Mouse (Mus musculus) gastrocnemius, adult 18-20 months (tissue): Measurements from ENCODE around the gene Rassf5. TPM values are rescaled to one million over a fixed set of nuclear protein-coding genes. Genes with fewer than 3 reads are reported as not detected.
A peak's percentile ranks its signal among the peaks of the same experiment; 100 is the strongest.

Experiments
- DNase-seq: peaks from one replicate; pipeline ENCODE4 v3.0.0; 2021; ENCODE audit warnings: low spot score
- long read RNA-seq, 2 experiments: library from polyadenylated mRNA; stranded (forward); transcript quantifications; one replicate each; pipeline ENCODE4 v2.0.0; 2021
- total RNA-seq, 2 experiments: library from RNA; stranded (reverse); gene quantifications; 2 replicates each; pipeline ENCODE4 v1.2.3; 2021

The Rassf5 gene
- total RNA-seq = 1 to 10 TPM in 1 of 2 experiments, under 1 TPM in 1; 0.39 to 1.1 TPM
- long read RNA-seq, experiment 1, partial matches to known transcripts = 0 of 2 reads
- long read RNA-seq, experiment 1, other reads (novel, unspliced or antisense) = 1 of 2 reads
- long read RNA-seq, experiment 2 = 0 reads

DNA sequence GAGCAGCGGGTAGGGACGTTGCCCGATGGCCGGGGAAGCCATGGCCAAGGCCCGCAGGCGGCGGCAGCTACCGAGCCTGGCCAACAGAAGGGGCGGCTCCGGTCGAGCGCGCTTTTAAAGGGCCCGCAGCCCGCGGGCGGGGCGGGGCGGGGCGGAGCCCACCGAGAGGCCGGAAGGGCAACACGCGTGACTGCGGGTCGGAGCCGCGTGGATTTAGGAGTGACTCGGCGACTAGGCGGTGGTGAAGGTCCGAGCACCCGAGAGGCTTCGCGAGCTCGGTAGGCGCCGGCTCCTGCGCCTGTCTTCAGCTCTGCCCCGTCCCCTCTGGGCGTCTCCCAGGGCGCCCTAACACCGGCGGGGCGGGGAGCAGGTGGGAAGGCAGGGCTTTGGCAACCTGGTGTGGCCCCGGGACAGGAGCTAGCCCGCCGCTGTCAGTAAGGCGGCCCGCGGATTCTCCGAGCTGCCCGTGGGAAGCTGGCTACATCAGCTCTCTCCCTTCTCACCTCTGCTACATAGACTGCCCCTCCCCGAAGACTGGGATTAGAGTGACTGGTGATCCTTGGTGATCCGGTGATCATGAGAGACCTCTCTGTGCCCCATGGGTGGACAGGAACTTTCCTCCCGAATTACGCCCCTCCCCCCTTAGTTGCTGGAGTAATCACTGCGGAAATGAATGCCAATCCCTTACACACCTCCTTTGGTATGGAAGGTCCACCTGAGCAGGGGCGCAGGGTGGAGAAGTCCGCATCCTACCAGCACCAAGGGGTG lies at the start of gene Rassf5:
Gene Rassf5 (minus strand): TSS at position 170 of the 768 bp plus-strand sequence.
- DNase-seq = peak; percentile 68

DNA sequence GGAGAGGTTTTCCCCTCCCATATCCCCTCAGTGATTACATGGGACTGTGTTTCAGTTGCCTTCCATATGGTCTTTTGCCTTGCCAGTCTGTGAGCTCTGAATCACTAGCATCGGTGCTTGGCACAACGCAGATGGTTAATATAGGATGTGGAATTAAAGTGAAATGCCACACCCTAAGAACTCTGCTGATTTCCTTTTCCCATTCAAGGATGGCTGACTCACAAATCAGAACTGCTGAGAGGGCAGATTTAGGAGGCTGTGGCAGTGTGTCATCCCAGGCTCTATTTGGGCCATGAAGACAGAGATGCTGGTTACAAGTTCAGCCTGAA lies 48.8 kb upstream of the Rassf5 start:
- no peak for DNase-seq

DNA sequence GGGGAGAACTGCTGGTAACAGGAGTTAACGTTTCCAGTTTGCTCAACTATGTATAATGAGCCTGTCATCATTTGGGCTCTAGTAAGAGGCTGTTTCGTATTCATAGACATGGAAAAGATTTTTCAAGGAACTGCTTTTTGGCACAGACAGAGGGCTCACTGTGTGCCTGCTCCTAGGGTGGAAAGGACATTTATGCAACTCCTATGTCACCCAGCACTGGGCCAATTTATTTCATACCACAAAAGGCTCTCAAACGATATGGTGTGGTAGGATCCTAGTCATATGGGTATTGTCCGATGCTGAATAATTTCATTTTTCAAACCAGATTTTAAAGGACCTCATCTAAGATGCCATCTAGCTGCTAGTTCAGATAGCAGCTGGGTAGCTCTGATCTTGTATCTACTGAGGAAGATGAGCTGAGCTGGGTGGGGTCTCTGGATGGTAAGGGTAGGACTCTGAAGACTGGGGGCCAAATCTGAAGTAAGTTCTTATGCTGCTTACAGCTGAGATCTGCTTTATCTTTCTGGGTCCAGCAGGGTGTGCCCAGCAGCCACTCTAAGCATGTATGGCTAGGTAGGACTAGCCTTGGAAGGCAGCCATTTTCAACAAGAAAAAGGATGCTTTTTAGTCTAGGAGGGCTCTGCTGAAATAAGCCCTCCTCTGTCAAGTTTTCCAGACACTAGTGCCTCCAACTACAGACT lies 48.3 kb upstream of the Rassf5 start:
- no peak for DNase-seq

DNA sequence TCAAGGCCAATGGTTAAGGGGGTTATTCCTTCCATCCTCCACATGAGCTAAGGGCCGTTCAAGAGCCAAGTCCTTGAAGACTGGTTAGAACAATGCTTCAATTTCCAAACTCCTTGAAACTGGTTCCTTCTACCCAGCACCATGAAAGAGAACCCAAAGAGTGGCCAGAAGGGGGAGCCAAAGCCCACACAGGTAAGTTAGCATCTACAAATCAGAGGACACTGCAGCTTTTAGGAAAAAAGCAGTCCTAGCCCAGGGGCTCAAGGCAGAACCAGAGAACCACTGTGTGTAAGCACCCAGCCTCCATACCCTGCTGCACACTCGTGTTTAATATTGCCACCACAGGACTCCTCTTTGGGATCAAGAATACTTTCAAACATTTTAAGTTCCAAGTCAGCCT lies 45.6 kb upstream of the Rassf5 start:
- peak; percentile 54 for DNase-seq

DNA sequence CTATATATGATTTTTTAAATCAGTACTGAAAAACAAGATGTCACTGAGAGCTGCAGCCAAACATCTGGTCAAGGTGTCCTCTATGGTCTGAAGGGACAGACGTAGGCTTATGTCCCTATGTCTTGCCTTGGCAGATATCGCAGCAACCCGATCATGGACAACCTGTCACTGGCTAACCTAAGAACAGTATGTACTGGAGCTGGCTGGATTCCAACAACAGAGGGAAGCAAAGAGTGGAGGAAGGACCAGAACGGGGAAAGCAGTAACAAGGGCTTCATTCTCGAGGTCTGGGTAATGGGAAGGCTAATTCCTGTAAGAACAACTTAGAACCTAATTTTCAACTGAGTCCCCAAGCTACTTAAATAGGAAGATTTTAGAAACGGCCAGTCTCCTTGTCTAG lies 43.9 kb upstream of the Rassf5 start:
- DNase-seq = no peak

DNA sequence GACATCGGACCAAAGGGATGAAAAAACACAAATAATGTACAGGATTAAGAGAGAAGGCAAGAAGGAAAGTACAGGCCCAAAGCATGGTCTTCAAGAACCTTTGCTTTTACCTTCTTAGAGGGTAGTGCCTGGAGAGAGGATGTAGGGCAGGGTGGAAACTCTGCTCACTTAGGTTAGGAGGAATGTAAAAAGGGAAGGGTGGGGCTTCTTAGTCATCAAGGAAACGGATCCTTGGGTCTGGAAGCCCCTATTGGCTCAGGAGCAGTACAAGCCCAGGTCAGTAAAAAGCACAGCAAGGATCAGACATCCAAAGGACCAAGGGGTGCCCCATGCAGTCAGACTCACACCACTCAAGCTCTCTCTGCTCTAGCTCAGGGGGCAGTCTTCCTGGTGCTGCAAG lies 42.2 kb upstream of the Rassf5 start:
- no peak for DNase-seq

DNA sequence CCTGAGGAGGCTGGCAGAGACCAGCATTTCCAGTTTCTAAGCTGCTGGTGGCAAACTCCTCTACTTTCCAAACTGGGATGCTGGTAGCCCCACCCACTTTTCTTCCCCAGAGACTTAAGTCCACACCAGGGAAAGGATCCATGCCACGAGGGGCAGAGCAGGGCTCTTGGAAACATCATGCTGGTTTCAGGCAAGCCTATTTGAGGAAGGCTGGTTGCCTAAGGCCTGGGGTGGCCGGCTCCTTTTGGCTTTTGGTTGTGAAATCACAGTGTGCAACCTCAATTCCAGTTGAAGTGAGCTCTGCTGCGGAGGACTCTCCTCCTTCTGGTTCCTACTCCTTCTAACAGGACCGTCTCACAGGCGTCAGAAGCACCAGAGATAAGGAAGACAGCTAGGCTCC lies 41.7 kb upstream of the Rassf5 start:
- no peak for DNase-seq

DNA sequence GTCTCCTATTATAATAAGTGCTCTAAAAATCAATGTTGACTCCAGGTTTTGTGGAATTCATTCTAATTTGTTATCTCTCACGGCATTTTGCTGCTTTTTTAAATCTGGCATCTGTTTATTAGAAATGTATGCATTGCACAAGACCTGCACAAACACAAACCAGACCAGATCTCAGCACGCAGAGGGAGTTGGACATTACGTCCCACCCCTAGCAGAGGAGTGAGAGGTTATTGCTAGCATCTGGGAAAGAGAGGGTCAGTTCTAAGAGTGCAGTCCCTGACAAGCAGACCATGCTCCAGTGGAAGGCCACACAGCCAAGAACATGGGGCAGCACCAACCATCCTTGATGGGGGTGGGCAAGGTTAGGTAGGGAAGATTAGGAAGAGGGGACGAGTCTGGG lies 39.6 kb upstream of the Rassf5 start:
- DNase-seq = no peak

DNA sequence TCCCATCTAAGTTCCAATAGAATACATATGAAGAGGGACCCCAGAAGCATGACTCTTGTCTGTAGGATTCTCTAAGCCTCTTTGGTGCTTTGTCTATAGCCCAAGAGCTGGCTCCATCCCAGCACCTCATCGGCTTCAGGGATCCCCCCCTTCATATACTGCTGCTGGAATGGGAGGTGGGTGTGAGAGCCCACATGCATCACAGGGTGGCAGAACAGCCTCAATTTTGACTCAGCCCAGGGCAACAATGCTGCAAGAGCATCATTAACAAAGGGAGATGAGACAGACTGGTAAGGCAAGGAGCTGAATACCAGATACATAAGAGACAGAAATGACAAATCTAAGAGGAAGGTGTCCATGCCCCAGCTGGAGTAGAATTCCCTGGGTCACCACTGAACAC lies 39.1 kb upstream of the Rassf5 start:
- no peak for DNase-seq

DNA sequence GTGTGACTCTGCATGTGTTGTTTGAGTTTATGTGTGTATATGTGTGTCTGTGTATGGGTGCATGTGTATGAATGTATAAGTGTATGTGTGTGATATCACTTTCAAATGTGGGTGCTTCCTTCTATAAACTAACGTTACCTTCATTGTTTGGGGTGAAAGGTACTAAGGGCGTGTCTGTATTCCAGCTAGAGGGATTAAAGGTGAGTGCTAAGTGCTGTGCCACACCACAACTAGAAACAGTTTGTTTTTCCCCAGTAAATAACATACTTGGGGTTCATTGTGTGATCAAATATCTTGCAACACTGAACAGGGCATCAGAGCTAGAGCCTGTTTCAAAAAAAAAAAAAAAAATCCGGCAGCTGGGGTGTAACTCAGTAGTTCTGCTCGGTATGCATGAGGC lies 36.7 kb upstream of the Rassf5 start:
- DNase-seq = no peak

DNA sequence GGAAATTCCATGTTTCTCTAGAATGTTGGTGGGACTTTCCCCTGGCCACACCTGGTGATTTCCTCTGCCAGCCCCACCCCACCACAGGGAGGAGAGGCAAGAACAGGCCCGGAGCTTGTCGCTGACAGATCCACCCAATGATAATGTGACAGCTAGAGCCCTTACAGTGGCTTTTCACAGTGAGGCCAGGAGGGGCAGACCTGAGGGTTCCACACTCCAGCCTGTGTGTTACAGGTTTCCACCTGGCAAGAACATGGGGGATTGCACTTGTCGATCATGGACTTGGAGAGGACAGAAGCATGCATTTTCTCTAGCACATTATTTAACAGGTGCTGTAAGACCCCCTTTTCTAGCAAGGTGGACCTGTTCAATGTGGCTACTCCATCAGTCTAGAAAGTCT lies 35.2 kb upstream of the Rassf5 start:
- DNase-seq = no peak

DNA sequence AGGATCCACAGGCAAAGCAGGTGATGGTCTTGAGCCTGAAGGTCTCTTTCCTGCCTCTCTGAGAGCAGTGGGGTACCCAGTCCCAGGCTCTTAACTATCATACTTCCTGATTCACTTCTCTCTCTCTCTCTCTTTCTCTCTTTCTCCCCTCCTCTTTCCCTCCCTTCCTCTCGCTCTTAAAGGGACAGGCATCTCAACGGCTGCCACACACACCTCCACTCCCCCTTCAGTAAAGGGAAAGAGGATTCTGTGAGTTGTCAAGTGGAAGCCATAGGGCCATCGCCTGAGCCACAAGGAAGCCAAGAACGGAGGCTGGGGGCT lies 34.4 kb upstream of the Rassf5 start, which contains the start of gene Ikbke:
Gene Ikbke (minus strand): TSS at position 151 of the 321 bp plus-strand sequence.
- DNase-seq = no peak

DNA sequence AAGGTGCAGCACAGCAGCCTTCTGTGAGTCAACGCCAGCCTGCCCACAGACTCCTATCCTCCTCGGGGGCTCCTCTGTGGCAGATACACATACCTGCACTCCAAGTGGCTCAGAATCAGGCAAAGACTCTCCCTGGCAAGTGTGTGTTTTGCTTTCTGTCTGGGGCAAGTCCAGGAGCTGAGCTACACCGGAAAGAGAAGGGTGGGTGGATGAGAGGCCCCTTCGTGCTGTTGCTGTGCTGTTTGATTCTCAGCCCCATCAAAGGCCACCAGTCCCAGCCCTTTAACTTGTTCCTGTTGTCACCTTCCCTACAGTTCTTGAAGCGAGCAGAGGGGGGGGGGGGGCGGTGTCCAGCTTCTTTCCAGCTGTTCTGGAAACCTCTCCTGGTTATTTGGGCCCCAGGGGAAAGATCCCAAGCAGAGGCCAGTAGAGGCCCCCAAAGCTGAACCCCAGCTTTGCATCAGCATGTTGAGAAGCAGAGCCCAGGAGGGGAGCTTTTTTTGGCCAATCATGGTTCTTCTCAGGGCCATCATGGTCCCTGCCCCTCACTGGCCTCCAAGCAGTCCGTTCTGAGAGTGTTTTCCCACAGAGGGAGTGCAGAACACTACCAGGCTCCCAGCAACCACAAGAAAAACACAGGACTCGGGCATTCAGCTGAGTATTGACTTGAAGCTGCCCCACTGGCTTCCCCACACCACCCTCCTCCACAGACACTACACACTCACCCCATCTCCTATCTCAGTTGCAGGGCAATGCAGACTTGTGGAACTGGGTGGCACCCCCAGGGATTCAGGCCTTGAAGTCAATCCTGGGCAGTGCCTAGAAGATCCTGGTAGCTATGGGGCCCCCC lies 33.8 kb upstream of the Rassf5 start:
- no peak for DNase-seq

DNA sequence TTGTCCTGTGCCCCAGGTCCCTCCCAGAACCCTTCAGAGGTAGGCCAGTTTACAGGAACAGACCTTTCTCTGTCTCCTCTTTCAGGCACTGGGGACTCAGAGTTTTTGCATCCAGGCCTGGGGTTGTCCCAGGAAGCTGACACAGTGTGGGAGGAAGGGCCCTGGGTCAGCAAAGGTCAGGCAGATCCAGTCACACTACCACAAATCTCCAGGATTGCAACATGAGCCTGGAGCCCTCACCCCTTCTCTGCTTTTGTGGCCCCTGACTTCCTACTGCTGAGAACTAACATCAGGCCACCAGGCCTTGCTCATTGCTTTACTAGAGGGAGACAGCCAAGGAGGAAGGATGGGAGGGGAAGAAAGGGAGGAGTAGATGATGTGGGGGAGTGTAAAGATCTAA lies 31.8 kb upstream of the Rassf5 start:
- DNase-seq = no peak

DNA sequence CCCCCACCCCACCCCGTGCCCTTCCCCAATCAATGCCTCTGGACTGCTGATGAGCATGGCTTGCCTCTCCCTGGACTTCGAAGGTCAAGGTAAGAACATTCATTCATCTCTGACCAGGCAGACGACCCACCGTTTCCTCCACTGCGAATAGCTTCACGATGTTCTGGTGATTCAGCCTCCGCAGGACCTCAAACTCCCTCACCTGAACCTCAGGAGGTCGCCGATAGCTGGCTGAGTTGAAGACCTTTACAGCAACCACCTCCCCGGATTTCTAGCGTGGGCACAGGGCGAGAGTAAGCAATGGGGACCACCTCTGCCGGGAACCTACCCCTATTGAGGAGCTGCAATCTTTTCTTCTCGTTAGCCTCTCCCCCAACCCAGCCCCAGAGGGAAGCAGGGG lies 30.5 kb upstream of the Rassf5 start:
- no peak for DNase-seq

DNA sequence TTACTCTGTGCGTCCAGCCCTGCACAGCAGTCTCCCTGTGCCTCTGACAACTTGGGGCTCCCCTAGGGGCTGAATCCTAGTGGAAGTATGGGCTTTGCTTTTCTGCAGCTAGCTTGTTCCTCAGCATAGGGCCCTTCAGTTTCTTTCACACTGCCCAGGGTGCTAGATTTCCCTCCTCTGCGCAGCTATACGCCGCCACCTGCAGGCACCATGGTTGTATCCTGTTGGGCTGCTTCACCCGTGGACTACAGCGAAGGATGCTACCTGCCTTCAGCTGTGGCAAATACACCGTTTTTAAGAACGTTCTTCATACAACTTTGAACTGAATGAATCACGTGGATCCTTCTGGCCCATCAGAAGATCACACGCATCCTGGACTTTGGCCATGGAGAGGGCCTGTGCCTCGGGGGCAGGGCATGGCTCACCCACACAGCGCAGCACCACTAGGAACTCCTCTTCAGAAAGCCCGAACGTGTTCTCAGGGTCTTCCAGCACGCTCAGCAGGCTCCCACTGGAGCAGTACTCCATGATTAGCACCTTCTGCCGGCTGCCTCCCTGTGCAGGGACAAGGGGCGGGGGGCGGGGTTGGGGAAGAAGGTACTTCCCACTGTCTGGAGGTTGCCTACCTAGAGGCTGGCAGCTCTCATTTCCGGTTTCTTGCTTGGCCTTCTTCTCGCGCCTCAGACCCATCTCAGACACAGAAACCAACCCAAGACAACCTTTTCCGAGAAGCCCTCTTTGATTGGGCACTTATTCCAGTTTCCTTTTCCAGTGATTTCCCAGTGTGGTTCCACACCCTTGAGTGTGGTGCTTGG lies 29.9 kb upstream of the Rassf5 start:
- DNase-seq = no peak

DNA sequence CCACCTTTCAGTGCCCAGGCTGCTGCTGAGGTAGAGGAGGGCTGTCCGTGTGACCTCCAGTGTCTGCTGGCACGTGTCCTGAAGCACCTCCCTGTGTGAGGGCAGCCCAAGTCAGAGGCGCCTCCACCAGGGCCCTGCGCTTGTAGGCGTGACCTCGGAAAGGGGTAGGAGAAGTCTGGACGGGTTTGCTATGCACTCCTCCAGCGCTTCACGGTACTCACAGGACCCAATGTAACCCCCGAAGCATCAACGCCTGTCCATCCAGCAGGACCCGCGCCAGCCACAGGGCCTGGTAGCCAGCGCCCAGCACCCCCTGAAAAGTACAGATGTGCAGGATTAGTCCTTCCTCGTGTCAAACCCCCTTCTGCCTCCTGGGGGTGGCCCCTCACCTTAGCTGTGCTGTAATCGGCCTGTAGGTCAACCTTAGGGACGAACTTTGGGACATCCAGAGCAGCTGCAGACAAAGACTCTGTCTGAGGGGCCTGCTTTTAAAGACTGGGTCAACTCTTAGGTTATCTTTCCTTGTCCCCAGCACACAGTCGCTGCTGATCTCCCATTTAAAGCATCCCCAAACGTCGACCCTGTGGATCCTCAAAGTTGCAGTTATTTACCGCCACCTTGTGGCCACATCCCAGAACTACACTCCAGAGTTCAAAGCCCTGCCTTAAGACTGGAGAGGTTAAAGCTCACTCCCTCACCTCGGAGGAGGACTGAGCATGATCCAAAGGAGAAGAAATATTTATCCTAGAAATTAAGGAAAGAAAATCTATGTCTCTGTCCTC lies 24.9 kb upstream of the Rassf5 start:
- peak; percentile 71 for DNase-seq

DNA sequence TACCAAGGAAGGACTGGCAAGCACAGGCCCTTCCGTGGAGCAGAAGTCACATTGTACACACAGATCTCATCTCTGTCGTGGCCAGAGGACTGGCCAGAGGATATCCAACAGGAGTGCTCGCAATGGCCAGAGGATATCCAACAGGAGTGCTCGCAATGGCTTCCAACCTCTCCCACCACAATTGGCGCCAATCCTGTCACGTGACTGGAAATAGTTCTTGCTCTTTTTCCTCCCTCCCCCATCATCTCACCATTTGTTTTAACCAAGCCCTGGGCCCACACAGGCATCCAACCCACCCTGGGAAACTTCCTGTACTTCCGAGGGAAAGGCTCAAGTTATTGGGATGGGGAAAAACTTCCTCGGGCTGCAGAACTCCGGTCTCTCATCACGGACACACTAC lies 23.7 kb upstream of the Rassf5 start:
- DNase-seq = no peak

DNA sequence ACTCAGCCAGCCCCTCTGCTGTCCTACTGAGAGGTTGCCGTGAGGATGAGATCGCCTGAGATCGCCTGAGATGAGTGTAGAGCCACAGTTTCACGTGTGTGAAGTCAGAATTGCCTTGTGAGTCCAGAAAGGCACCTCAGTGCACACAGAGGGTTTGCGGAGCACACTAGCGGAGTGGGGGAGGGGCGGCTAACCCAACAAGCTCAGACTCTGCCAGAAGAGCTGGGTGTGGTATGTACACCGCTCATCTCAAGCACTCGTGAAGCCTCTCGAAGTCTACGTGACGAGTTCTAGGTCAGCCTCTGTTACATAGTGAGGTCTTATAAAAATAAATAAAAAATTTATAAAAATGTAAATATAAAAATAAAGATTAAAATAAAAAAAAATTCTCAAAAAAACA lies 18.8 kb upstream of the Rassf5 start:
- no peak for DNase-seq

DNA sequence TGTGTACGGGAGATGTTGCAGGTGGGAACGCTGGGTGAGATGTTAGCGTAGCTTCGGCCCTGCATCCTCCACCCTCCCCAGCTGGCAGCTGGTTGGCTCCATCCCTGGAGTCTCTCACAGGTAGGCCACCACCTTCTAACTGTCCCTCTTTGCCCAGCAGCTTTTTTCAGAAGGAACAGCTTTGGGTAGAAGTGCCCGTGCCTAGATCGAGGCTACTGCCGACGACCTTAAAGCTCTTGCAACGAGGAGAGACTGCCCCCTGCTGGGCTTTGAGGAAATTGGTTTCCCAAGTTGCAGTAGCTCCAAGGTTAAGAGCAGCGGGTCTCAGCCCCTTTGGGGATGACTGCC lies 15.2 kb upstream of the Rassf5 start:
- peak; percentile 71 for DNase-seq
